Mouse (Mus musculus) bone marrow macrophage, adult 2 months (primary cell): Measurements from ENCODE around the gene Ifi208.

Experiments
- CTCF ChIP-seq: IDR thresholded peaks from 2 replicates; pipeline ENCODE4 v1.5.1; 2012; ENCODE audit warnings: low read depth, mild to moderate bottlenecking, low read length, moderate library complexity
- POLR2A ChIP-seq: IDR thresholded peaks from 2 replicates; pipeline ENCODE4 v1.6.1; 2012; ENCODE audit warnings: mild to moderate bottlenecking, low read depth, low read length, borderline replicate concordance

- TF ChIP-seq POLR2A = no peak
- no peak for TF ChIP-seq CTCF
These were observed 49.4 kb upstream of the Ifi208 start for GRCm38 (mm10) chr1:173624052-173624451.
